Mouse (Mus musculus): ENCODE results near the gene Tanc2. TPM values are rescaled to one million over a fixed set of nuclear protein-coding genes. Genes with fewer than 3 reads are reported as not detected.

The Tanc2 gene
- polyA plus RNA-seq, 2 experiments, result 0.66 to 0.89 TPM

- H3K27me3 ChIP-seq (ENCODE audit: control insufficient read depth, insufficient read depth, low read length), result no peaks in the 10 kb centered on the region
- no peaks in the 10 kb centered on the region for H3K9me3 ChIP-seq (ENCODE audit: control insufficient read depth, low read length)
- no peak overlapping the region for H3K4me2 ChIP-seq (ENCODE audit: low read depth)
- no peaks in the 10 kb centered on the region for H3K36me3 ChIP-seq (replicated peaks; ENCODE audit: control insufficient read depth, insufficient read depth, low read depth)
- H3K4me1 ChIP-seq (replicated peaks; ENCODE audit: control insufficient read depth in 2 of 2, insufficient read depth in 2 of 2, low read length in 1 of 2), result no peaks in the 10 kb centered on the region
- DNase-seq (ENCODE audit: low read depth in 3 of 3, low spot score in 3 of 3), result no peak
- H3K9ac ChIP-seq (replicated peaks), result no peak overlapping the region
- no peak overlapping the region for H3K4me3 ChIP-seq (ENCODE audit: insufficient read depth in 1 of 2, low read depth in 2 of 2, low read length in 2 of 2)
- ATAC-seq (ENCODE audit: insufficient read depth), result no peak
- 78% methylated on average over 5 of the region's 5 CpGs for WGBS (ENCODE audit: insufficient replicate concordance)
- TF ChIP-seq EP300 (IDR thresholded peaks at IDR 0.05; ENCODE audit: low read depth) (no peak), CTCF (IDR thresholded peaks at IDR 0.05; ENCODE audit: low read depth) (no peak)
- no peak overlapping the region for H3K27ac ChIP-seq
Observed at GRCm38 (mm10) chr11:105913580-105913979, 323.8 kb downstream of the Tanc2 start.

GRCm38 (mm10) chr11:105920098-105920785 is 330.5 kb downstream of the Tanc2 start:
- ATAC-seq (ENCODE audit: insufficient read depth) (no peak), DNase-seq (ENCODE audit: low read depth in 3 of 3, low spot score in 3 of 3) (no peak)
- Histone ChIP-seq H3K4me1 (replicated peaks; ENCODE audit: control insufficient read depth in 2 of 2, insufficient read depth in 2 of 2, low read length in 1 of 2) (peaks cover 9 to 29% of the 10 kb centered on the region in 2 experiments), H3K9ac (replicated peaks) (no peak overlapping the region), H3K27ac (no peak overlapping the region), H3K27me3 (ENCODE audit: control insufficient read depth, insufficient read depth, low read length) (no peaks in the 10 kb centered on the region), H3K4me2 (ENCODE audit: low read depth) (no peak overlapping the region), H3K9me3 (ENCODE audit: control insufficient read depth, low read length) (no peaks in the 10 kb centered on the region), H3K36me3 (replicated peaks; ENCODE audit: control insufficient read depth, insufficient read depth, low read depth) (no peaks in the 10 kb centered on the region), H3K4me3 (ENCODE audit: insufficient read depth in 1 of 2, low read depth in 2 of 2, low read length in 2 of 2) (no peak overlapping the region)
- 53% methylated on average over 3 of the region's 3 CpGs for WGBS (ENCODE audit: insufficient replicate concordance)
- TF ChIP-seq EP300 (IDR thresholded peaks at IDR 0.05; ENCODE audit: low read depth) (no peak), CTCF (IDR thresholded peaks at IDR 0.05; ENCODE audit: low read depth) (no peak)

GRCm38 (mm10) chr11:105920836-105921235 is 331.1 kb downstream of the Tanc2 start:
- Histone ChIP-seq H3K27ac (no peak overlapping the region), H3K4me2 (ENCODE audit: low read depth) (peak overlapping the region; percentile 19), H3K4me3 (ENCODE audit: insufficient read depth in 1 of 2, low read depth in 2 of 2, low read length in 2 of 2) (no peak overlapping the region)

GRCm38 (mm10) chr11:105921275-105921674 is 331.5 kb downstream of the Tanc2 start:
- no peak overlapping the region; the same call in 1 of the 2 replicates for H3K27ac ChIP-seq
- TF ChIP-seq EP300 (IDR thresholded peaks at IDR 0.05; ENCODE audit: low read depth) (peak; percentile 55), CTCF (IDR thresholded peaks at IDR 0.05; ENCODE audit: low read depth) (no peak)
- peaks cover 9 to 29% of the 10 kb centered on the region in 2 experiments for H3K4me1 ChIP-seq (replicated peaks; ENCODE audit: control insufficient read depth in 2 of 2, insufficient read depth in 2 of 2, low read length in 1 of 2)
- 34% methylated on average over 5 of the region's 5 CpGs for WGBS (ENCODE audit: insufficient replicate concordance)
- no peaks in the 10 kb centered on the region for H3K27me3 ChIP-seq (ENCODE audit: control insufficient read depth, insufficient read depth, low read length)
- H3K9me3 ChIP-seq (ENCODE audit: control insufficient read depth, low read length), result no peaks in the 10 kb centered on the region
- no peak overlapping the region for H3K9ac ChIP-seq (replicated peaks)
- no peaks in the 10 kb centered on the region for H3K36me3 ChIP-seq (replicated peaks; ENCODE audit: control insufficient read depth, insufficient read depth, low read depth)
- DNase-seq (ENCODE audit: low read depth in 3 of 3, low spot score in 3 of 3) (peak; percentile 42 to 52 (median 47)), ATAC-seq (ENCODE audit: insufficient read depth) (peak; percentile 87)
- H3K4me3 ChIP-seq (ENCODE audit: insufficient read depth in 1 of 2, low read depth in 2 of 2, low read length in 2 of 2), result no peak overlapping the region
- peak overlapping the region; percentile 19 for H3K4me2 ChIP-seq (ENCODE audit: low read depth)

More at GRCm38 (mm10) chr11:105920836-105921235, 331.1 kb downstream of the Tanc2 start:
- no peaks in the 10 kb centered on the region for H3K36me3 ChIP-seq (replicated peaks; ENCODE audit: control insufficient read depth, insufficient read depth, low read depth)
- 64% methylated on average over 2 of the region's 2 CpGs for WGBS (ENCODE audit: insufficient replicate concordance)
- no peak overlapping the region for H3K9ac ChIP-seq (replicated peaks)
- no peak for DNase-seq (ENCODE audit: low read depth in 3 of 3, low spot score in 3 of 3)
- H3K27me3 ChIP-seq (ENCODE audit: control insufficient read depth, insufficient read depth, low read length), result no peaks in the 10 kb centered on the region
- ATAC-seq (ENCODE audit: insufficient read depth), result peak; percentile 79
- TF ChIP-seq EP300 (IDR thresholded peaks at IDR 0.05; ENCODE audit: low read depth) (no peak), CTCF (IDR thresholded peaks at IDR 0.05; ENCODE audit: low read depth) (no peak)
- peaks cover 9 to 29% of the 10 kb centered on the region in 2 experiments for H3K4me1 ChIP-seq (replicated peaks; ENCODE audit: control insufficient read depth in 2 of 2, insufficient read depth in 2 of 2, low read length in 1 of 2)
- H3K9me3 ChIP-seq (ENCODE audit: control insufficient read depth, low read length), result no peaks in the 10 kb centered on the region

- no peaks in the 10 kb centered on the region for H3K27me3 ChIP-seq (ENCODE audit: control insufficient read depth, insufficient read depth, low read length)
- H3K4me1 ChIP-seq (replicated peaks; ENCODE audit: control insufficient read depth in 2 of 2, insufficient read depth in 2 of 2, low read length in 1 of 2), result peaks cover 9 to 29% of the 10 kb centered on the region in 2 experiments
- no peak overlapping the region for H3K27ac ChIP-seq
- ATAC-seq (ENCODE audit: insufficient read depth) (peak; percentile 11; the same call in 1 of the 2 replicates), DNase-seq (ENCODE audit: low read depth in 3 of 3, low spot score in 3 of 3) (no peak)
- H3K4me3 ChIP-seq (ENCODE audit: insufficient read depth in 1 of 2, low read depth in 2 of 2, low read length in 2 of 2), result no peak overlapping the region
- no peaks in the 10 kb centered on the region for H3K36me3 ChIP-seq (replicated peaks; ENCODE audit: control insufficient read depth, insufficient read depth, low read depth)
- 69% methylated on average over 20 of the region's 20 CpGs for WGBS (ENCODE audit: insufficient replicate concordance)
- H3K9ac ChIP-seq (replicated peaks), result no peak overlapping the region
- TF ChIP-seq EP300 (IDR thresholded peaks at IDR 0.05; ENCODE audit: low read depth) (no peak), CTCF (IDR thresholded peaks at IDR 0.05; ENCODE audit: low read depth) (no peak)
- H3K9me3 ChIP-seq (ENCODE audit: control insufficient read depth, low read length), result no peaks in the 10 kb centered on the region
- no peak overlapping the region for H3K4me2 ChIP-seq (ENCODE audit: low read depth)
Observed at GRCm38 (mm10) chr11:105922769-105923663, 333.2 kb downstream of the Tanc2 start.

All from liver, embryonic 14.5 days (tissue).